Mouse (Mus musculus): Measurements from ENCODE around the gene Hoga1.
A peak's percentile ranks its signal among the peaks of the same experiment; 100 is the strongest.

Hoga1 gene

DNA sequence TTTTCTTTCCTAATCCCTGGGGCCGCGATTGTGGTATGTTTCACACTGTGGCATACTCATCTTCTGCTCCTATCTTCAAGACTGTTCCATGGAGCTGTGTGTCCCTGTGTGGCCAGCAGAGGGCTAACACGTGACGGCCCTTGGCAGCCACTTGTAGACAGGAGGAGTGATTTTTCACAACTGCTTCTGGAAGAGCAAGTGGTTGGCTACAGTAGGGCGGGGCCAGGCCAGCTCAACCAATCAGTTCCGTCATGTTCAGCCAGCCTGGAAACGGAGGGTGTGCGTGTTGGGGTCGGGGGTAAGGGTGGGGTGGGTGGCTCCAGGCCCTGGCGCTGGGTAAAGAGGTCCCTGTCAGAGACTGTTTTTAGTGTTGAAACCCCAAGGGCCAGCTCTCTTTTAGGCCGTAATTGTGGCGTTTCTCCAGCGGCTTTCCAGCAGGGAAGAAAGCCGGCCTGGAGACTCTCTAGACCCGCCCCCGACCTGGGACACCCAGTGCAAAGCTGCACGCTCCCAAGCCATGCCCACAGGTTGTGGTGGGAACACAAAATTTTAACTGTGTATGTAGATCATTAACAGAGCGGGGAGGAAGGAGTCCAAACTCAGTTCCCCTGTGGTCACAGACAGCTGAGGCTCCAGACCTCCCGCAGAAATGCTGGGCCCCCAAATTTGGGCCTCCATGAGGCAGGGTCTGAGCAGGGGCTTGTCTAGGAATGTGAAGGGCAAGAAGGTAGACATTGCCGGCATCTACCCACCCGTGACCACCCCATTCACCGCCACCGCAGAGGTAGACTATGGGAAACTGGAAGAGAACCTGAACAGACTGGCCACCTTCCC, at the start of gene Hoga1:
Gene Hoga1 (plus strand): TSS at position 342 of the 834 bp plus-strand sequence.
- DNase-seq (ENCODE audit: low read depth, low spot score): peak; percentile 96

DNA sequence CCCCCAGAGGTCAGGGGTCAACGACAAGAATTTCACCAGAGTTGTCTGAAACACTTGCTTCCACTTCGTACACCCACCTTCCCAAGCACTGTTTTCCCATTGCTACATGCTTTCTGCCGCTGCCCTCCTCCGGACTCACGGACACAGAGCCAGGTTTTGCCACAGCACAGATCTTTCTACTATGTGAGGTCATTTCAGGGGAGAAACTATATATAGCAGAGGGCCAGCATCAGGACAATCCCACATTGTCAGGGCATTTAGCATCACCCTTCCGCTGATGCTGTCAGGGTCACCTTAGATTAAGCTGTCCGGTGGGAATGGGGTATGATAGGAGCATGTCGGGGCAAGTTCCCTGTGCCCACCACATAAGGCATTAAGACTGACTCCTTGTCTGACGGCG, 48.3 kb upstream of the Hoga1 start:
- DNase-seq (ENCODE audit: low read depth, low spot score): no peak

DNA sequence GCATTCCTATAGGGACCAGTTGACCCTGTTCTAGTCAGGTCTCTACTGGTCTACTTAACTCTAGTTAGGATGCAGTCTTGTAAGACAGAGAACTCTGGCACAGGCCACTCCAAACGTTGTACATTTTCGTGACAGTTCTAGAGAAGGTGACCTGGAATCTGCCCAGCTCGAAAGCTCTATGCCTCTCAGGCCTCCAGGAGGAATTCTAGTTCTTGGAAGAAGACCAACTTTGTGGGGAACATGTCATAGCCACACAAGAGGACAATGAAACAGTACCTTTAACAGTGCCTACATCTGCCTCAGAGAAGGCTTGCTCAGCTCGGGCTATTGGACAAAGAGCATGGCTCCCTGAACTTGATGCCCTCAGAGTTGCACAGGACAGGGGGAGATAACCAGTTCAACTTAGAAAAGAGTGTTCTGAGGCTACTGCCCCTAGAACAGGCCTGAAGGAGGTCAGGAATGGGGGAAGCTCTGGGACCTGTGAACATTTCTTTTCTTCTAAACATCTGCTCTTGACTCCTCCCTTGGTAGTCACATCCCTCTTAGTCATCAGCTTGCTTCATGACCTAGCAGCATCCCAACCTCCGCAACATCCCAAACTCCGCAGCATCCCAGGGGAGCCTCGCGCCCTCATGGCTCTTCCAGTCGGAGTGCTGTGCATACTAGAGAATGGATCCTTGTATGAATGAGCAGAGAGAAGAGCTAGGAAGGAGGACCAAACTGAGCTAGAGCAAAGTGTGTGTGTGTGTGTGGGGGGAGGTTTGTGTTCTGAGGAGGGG, 46.5 kb upstream of the Hoga1 start:
- DNase-seq (ENCODE audit: low read depth, low spot score): no peak

DNA sequence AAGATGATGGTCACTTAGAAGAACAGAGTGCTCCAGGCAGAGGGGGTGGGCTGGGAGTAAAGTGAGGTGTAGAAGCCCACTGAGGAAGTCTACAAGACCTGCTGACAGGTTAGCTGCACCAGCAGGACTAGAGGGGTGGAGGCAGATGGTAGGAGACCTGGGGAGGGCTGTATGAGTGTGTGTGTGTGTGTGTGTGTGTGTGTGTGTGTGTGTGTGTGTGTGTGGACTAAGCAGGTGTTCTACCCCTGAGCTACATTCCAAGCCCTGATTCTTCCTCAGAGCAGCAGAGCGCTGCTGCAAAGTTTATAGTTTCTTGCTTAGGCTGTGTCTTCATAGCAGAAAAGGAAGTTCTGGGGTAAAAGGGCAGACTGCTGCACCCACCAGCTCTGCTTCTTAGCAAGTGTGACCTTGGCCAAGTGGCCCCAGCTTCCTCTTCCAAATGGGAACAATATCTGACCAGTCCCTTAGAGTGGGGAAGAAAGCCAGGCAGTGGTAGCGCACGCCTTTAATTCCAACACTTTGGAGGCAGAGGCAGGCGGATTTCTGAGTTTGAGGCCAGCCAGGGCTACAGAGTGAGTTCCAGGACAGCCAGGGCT, 45.6 kb upstream of the Hoga1 start:
- DNase-seq (ENCODE audit: low read depth, low spot score): no peak

DNA sequence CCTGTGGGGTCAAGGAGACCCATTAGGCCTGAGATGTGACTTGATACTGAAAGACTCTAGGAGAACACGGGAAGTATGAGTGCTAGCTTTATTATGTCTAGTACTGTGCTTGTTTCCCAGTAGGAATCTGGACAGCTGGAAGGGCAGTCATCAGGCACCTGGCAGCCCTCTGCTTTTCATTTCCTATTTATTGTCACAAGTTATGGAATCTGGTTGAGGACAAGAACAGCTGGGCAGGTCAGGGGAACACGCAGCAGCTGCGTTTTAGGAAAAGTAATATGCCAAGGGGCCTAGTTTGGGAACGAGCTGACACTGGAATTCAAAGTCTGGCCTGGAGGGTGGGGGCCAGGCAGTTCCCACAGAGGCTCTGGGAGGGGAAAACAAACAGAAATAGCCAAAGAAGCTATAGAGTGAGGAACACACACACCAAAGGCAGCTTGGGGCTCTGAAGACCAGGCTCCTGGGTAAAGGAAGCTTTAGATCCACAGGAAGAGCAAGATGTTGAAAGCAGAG, 44.9 kb upstream of the Hoga1 start:
- peak; percentile 41 for DNase-seq (ENCODE audit: low read depth, low spot score)

GRCm38 (mm10) chr19:42001253-42001980, 44.0 kb upstream of the Hoga1 start:
- no peak for DNase-seq (ENCODE audit: low read depth, low spot score)

DNA sequence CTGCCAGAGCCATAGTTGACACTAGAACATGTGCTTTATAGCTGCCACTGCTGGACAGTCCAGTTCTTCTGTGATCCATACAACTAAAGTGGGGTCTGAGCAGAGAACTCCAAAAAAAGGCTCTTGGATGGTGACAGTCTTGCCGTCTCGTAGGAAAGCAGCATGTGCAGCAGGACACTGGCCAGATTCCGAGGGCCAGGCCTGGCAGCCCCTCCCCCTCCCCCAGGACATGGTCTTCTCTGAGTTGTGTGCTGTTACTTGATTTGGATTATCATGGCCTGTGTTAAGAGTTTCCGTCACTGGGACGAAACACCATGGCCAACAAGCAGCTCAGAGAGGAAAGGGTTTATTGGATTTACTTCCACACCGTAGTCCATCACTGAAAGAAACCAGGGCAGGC, 41.2 kb upstream of the Hoga1 start:
- no peak for DNase-seq (ENCODE audit: low read depth, low spot score)

- no peak for DNase-seq (ENCODE audit: low read depth, low spot score)
Measured at GRCm38 (mm10) chr19:42005616-42006015, 39.8 kb upstream of the Hoga1 start.

- DNase-seq (ENCODE audit: low read depth, low spot score): no peak
Measured at GRCm38 (mm10) chr19:42006568-42006967, 38.8 kb upstream of the Hoga1 start.

- no peak for DNase-seq (ENCODE audit: low read depth, low spot score)
Measured at GRCm38 (mm10) chr19:42008586-42008985, 36.8 kb upstream of the Hoga1 start.

DNA sequence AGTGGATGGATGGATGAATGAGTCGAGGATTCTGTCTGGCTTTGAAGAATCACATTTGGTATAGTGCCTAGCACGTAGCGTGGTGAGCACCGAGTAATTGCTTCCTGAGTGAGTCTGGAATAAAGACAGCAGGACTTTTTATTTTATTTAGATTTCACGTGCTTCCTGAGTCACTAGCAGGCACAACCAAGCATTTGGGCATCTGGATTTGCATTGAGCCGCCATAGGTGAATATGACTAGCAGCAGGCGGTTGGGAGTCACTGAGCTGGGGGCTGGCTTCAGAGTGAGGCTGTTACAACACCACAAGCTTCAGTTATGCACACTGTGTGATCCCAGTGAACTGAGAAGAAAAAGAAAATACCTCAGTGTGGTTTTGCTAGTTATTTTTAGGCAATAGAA, 36.3 kb upstream of the Hoga1 start:
- no peak for DNase-seq (ENCODE audit: low read depth, low spot score)

- no peak for DNase-seq (ENCODE audit: low read depth, low spot score)
Measured at GRCm38 (mm10) chr19:42010436-42010835, 35.0 kb upstream of the Hoga1 start.

GRCm38 (mm10) chr19:42011123-42011522, 34.3 kb upstream of the Hoga1 start:
- DNase-seq (ENCODE audit: low read depth, low spot score): no peak

GRCm38 (mm10) chr19:42014231-42014825, 31.1 kb upstream of the Hoga1 start:
- no peak for DNase-seq (ENCODE audit: low read depth, low spot score)

- no peak for DNase-seq (ENCODE audit: low read depth, low spot score)
Measured at GRCm38 (mm10) chr19:42015001-42015400, 30.4 kb upstream of the Hoga1 start.

DNA sequence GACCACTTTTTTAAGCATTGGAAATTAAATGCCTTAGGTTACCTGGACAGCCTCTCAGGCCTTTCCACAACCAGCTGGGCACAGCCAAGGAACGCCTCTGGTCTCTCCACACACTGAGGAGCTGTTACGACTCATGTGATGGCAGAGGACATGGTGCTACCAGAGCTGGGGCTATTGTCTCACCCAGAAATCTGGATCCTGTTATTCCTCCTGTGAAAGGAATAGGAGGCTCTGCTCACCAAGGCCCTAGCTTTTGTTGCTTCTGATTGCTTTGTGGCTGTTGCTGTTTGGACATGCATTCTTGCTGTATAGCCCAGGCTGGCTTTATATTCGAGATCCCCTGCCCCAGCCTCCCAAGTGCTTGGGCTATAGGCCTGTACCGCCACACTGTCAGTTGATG, 29.2 kb upstream of the Hoga1 start:
- no peak for DNase-seq (ENCODE audit: low read depth, low spot score)

DNA sequence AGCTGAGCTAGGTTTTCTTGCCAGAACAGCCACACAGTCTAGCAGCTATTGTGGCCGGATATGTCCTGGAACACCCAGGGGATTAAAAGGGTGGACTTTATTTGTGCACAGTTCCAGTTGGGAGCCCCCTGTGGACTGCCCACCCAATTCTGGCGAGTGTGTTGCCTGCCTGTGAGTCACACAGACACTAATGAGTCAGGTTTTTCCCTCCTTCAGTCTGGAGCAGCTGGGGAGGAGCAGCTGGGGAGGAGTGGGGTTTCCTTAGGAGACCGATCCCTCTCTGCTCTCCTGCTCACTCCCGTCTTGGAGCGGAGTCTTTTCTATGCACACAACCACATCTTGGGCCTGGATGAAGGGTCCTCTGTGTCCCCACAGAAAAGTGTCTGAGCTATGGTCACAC, 28.6 kb upstream of the Hoga1 start:
- no peak for DNase-seq (ENCODE audit: low read depth, low spot score)

DNA sequence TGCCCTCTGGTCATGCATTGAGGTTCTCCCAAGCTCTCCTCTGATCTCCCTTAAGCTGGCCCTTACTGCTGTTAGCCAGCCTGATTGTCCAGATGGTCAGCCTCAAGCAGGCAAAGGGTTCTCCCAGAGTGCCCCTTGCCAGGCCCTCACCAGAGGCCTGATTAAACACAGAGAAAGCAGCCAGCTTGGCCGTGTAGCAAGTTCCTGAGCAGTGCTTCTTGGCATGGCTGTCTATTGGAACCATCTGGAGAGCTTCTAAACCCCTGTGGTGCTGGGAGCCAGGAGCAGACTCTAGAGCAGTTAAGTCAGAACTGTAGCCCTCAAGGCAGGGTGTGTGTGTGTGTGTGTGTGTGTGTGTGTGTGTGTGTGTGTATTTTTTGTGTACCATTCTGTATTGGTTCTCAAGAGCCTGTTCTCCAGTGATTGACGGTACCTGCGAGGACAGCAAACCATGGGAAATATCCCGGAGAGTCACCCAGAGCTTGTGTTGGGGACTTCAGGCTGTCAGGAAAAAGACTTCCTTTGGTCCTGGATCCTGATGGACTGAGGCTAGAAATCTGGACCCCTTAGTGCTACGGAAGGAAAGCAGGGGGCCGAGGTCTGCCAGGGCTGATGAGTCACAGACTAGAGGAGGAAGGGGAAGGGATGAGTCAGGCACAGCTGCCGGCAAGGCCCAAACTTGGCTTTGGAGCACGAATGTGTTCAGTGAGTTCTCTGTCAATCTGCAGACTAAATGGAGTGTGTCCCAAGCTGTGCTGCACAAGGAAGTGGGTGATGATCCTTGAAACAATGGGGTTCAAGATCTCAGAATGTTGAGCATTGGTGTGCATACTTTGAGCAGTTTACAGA, 27.8 kb upstream of the Hoga1 start:
- DNase-seq (ENCODE audit: low read depth, low spot score): no peak

- peak; percentile 45 for DNase-seq (ENCODE audit: low read depth, low spot score)
Measured at GRCm38 (mm10) chr19:42019011-42019522, 26.3 kb upstream of the Hoga1 start.
